In genomic region chr11:87002078-87002829, GRCm38 (mm10) we compare ENCODE assay signal across 15 mouse cellular contexts. TPM values are rescaled to one million over a fixed set of nuclear protein-coding genes. Genes with fewer than 3 reads are reported as not detected.
A peak's percentile ranks its signal among the peaks of the same experiment; 100 is the strongest.
DNase-seq lines count a peak whose midpoint lies in the region; ATAC-seq and TF ChIP-seq lines count a peak whose summit lies in the region.
"Had no signal": no experiment of that assay in that cellular context is flagged by ENCODE, and none has a peak within 500 bp of the region (broad histone marks: within the 10 kb centered on the region; RNA-seq: fewer than 3 reads in every experiment).

No protein-coding gene starts in this region.

- WGBS in heart, postnatal 0 days, result 49% methylated on average over 10 of the region's 10 CpGs
- whole genome bisulfite sequencing in lung, postnatal 0 days, result 68% methylated on average over 10 of the region's 10 CpGs
- WGBS in intestine, postnatal 0 days, result 71% methylated on average over 10 of the region's 10 CpGs

- no peak for TF ChIP-seq CTCF in heart, postnatal 0 days (IDR thresholded peaks at IDR 0.05; ENCODE audit: low read depth)
- TF ChIP-seq CTCF in lung, postnatal 0 days (IDR thresholded peaks at IDR 0.05), result no peak
- no peak for TF ChIP-seq CTCF in intestine, postnatal 0 days (IDR thresholded peaks at IDR 0.05; ENCODE audit: low read depth)

- H3K36me3 ChIP-seq in heart, postnatal 0 days (replicated peaks; ENCODE audit: control insufficient read depth, insufficient read depth, low read length), result no peaks in the 10 kb centered on the region
- no peaks in the 10 kb centered on the region for H3K36me3 ChIP-seq in lung, postnatal 0 days (ENCODE audit: insufficient read depth, low read length)
- no peaks in the 10 kb centered on the region for H3K36me3 ChIP-seq in intestine, postnatal 0 days (ENCODE audit: control insufficient read depth, insufficient read depth)
- H3K36me3 ChIP-seq in myocyte (ENCODE audit: control insufficient read depth, insufficient read depth), result no peaks in the 10 kb centered on the region
- H3K36me3 ChIP-seq: heart, embryonic 10.5 days; kidney, embryonic 15.5 days; limb, embryonic 12.5 days; midbrain, embryonic 12.5 days had no signal

- no peaks in the 10 kb centered on the region for H3K79me2 ChIP-seq in myocyte (ENCODE audit: control insufficient read depth, insufficient read depth)

- no peak overlapping the region for H3K4me2 ChIP-seq in heart, postnatal 0 days (ENCODE audit: low read depth, low read length)
- no peak overlapping the region for H3K4me2 ChIP-seq in lung, postnatal 0 days (replicated peaks; ENCODE audit: low read depth, low read length)
- no peak overlapping the region for H3K4me2 ChIP-seq in intestine, postnatal 0 days (replicated peaks; ENCODE audit: low read depth)
- peak overlapping the region; percentile 43 for H3K4me2 ChIP-seq in myocyte (ENCODE audit: low read depth)
- H3K4me2 ChIP-seq: kidney, embryonic 15.5 days; limb, embryonic 12.5 days; midbrain, embryonic 12.5 days had no signal

- H3ac ChIP-seq in myocyte (ENCODE audit: control insufficient read depth, insufficient read length), result no peak overlapping the region

- 0 out of 2 replicates have a peak, but pooled peaks cover 5% of the 10 kb centered on the region for H3K4me1 ChIP-seq in heart, postnatal 0 days (ENCODE audit: control insufficient read depth, insufficient read depth)
- H3K4me1 ChIP-seq in lung, postnatal 0 days (ENCODE audit: insufficient read depth, low read depth, low read length), result no peaks in the 10 kb centered on the region
- no peaks in the 10 kb centered on the region for H3K4me1 ChIP-seq in intestine, postnatal 0 days (replicated peaks; ENCODE audit: control insufficient read depth, insufficient read depth, low read length)

- no peak for TF ChIP-seq EP300 in heart, postnatal 0 days (IDR thresholded peaks at IDR 0.05; ENCODE audit: low read depth)
- TF ChIP-seq EP300 in lung, postnatal 0 days (IDR thresholded peaks at IDR 0.05), result no peak

- no peak overlapping the region for H3K4me3 ChIP-seq in heart, postnatal 0 days (ENCODE audit: low read depth, low read length)
- no peak overlapping the region for H3K4me3 ChIP-seq in lung, postnatal 0 days (ENCODE audit: low read depth, low read length)
- H3K4me3 ChIP-seq in intestine, postnatal 0 days (ENCODE audit: low read depth, low read length), result no peak overlapping the region
- H3K4me3 ChIP-seq in myocyte, result no peak overlapping the region
- H3K4me3 ChIP-seq: heart, embryonic 10.5 days; kidney, embryonic 15.5 days; limb, embryonic 12.5 days; midbrain, embryonic 12.5 days had no signal

- H3K9me3 ChIP-seq in heart, postnatal 0 days (replicated peaks; ENCODE audit: control insufficient read depth, low read length), result no peaks in the 10 kb centered on the region
- no peaks in the 10 kb centered on the region for H3K9me3 ChIP-seq in lung, postnatal 0 days (ENCODE audit: low read length)
- no peaks in the 10 kb centered on the region for H3K9me3 ChIP-seq in intestine, postnatal 0 days (ENCODE audit: control insufficient read depth)
- H3K9me3 ChIP-seq: heart, embryonic 10.5 days; kidney, embryonic 15.5 days; limb, embryonic 12.5 days; midbrain, embryonic 12.5 days had no signal

- ATAC-seq in heart, postnatal 0 days (ENCODE audit: insufficient read depth, low read depth), result no peak
- peak; percentile 64 for ATAC-seq in lung, postnatal 0 days
- ATAC-seq in intestine, postnatal 0 days, result peak; percentile 54; the same call in 1 of the 2 replicates
- ATAC-seq: forebrain, postnatal 0 days; liver, postnatal 0 days had no signal

- 0 out of 2 replicates have a peak overlapping the region, but pooled peaks have one; percentile 22 for H3K27ac ChIP-seq in heart, postnatal 0 days (ENCODE audit: low read depth)
- peak overlapping the region; percentile 39; the same call in 1 of the 2 replicates for H3K27ac ChIP-seq in lung, postnatal 0 days (ENCODE audit: low read length)
- H3K27ac ChIP-seq in intestine, postnatal 0 days (ENCODE audit: low read depth, low read length), result no peak overlapping the region
- H3K27ac ChIP-seq: heart, embryonic 10.5 days; kidney, embryonic 15.5 days; limb, embryonic 12.5 days; midbrain, embryonic 12.5 days had no signal

- no peak for DNase-seq in heart, postnatal 0 days (ENCODE audit: low spot score)
- DNase-seq in heart, adult 8-10 months (ENCODE audit: low spot score), result no peak
- peak; percentile 41 for DNase-seq in lung, postnatal 0 days (ENCODE audit: low spot score)
- DNase-seq in lung, postnatal 25 days (ENCODE audit: low spot score), result no peak
- no peak for DNase-seq in cerebellum, postnatal 36 days
- DNase-seq: cerebellum, adult 8-10 months; forebrain, postnatal 0 days; liver, postnatal 0 days; right cerebral cortex, postnatal 4 days had no signal

- no peak for TF ChIP-seq POLR2A in myocyte (IDR thresholded peaks at IDR 0.05; ENCODE audit: insufficient read length, low read depth)

- no peak overlapping the region for H3K9ac ChIP-seq in heart, postnatal 0 days (replicated peaks; ENCODE audit: low read depth, low read length)
- H3K9ac ChIP-seq in lung, postnatal 0 days (replicated peaks; ENCODE audit: low read depth), result no peak overlapping the region
- no peak overlapping the region for H3K9ac ChIP-seq in intestine, postnatal 0 days (ENCODE audit: low read depth, low read length)
- H3K9ac ChIP-seq: forebrain, postnatal 0 days; kidney, embryonic 15.5 days; limb, embryonic 12.5 days; liver, postnatal 0 days; midbrain, embryonic 12.5 days had no signal

- no peaks in the 10 kb centered on the region for H3K27me3 ChIP-seq in heart, postnatal 0 days (ENCODE audit: control insufficient read depth, insufficient read depth, low read length)
- H3K27me3 ChIP-seq in lung, postnatal 0 days (replicated peaks; ENCODE audit: insufficient read depth, low read length), result no peaks in the 10 kb centered on the region
- no peaks in the 10 kb centered on the region for H3K27me3 ChIP-seq in intestine, postnatal 0 days (replicated peaks; ENCODE audit: control insufficient read depth, insufficient read depth, low read length)
- H3K27me3 ChIP-seq in myocyte (ENCODE audit: control insufficient read depth, insufficient read depth, insufficient read length), result no peaks in the 10 kb centered on the region
- H3K27me3 ChIP-seq: kidney, embryonic 15.5 days; limb, embryonic 12.5 days; midbrain, embryonic 12.5 days had no signal

TF ChIP-seq in myocyte, 11 proteins besides CTCF, POLR2A, EP300 and RAD21:
- TF ChIP-seq USF1 (IDR thresholded peaks at IDR 0.05; ENCODE audit: low read depth), result no peak
- TF ChIP-seq SRF (IDR thresholded peaks at IDR 0.05; ENCODE audit: control insufficient read depth, insufficient read length, low read depth), result no peak
- no peak for TF ChIP-seq CEBPB (IDR thresholded peaks at IDR 0.05; ENCODE audit: insufficient read depth, poor library complexity, severe bottlenecking)
- TF ChIP-seq MYOG (IDR thresholded peaks at IDR 0.05; ENCODE audit: control insufficient read depth in 1 of 3, insufficient read depth in 1 of 3, insufficient read length in 2 of 3, low read depth in 2 of 3), result peak in 2 of 3 experiments; percentile 22 to 69
- TF ChIP-seq TCF3 (IDR thresholded peaks at IDR 0.05; ENCODE audit: insufficient read length, low read depth), result no peak
- TF ChIP-seq REST (IDR thresholded peaks at IDR 0.05; ENCODE audit: insufficient read depth, insufficient read length), result no peak
- no peak for TF ChIP-seq POLR2AphosphoS2 (IDR thresholded peaks at IDR 0.05; ENCODE audit: insufficient read length, low read depth)
- peak in 2 of 3 experiments; percentile 27 to 37 for TF ChIP-seq MYOD1 (IDR thresholded peaks at IDR 0.05; ENCODE audit: control insufficient read depth in 1 of 3, insufficient read length in 2 of 3, low read depth in 2 of 3)
- peak; percentile 27 for TF ChIP-seq TCF12 (IDR thresholded peaks at IDR 0.05; ENCODE audit: insufficient read depth, poor library complexity, severe bottlenecking)
- no peak for TF ChIP-seq E2F4 (IDR thresholded peaks at IDR 0.05; ENCODE audit: insufficient read depth)
- TF ChIP-seq MAX (IDR thresholded peaks at IDR 0.05; ENCODE audit: low read depth), result no peak

RNA-seq across cellular contexts. Expression of gene Ypel2, which starts 8.7 kb away (rescaled TPM):
- 16.3 and 18.4 TPM in 2 replicates for total RNA-seq in heart, postnatal 0 days (2014; rRNA removed; ENCODE audit: low replicate concordance)
- polyA plus RNA-seq in heart, postnatal 0 days (2015; fragmentation: Nextera tagmentation; extraction: Ambion mirVana), result 16.1 and 17.8 TPM in 2 replicates
- total RNA-seq in heart, adult 8-10 months (2022), result 10 to 100 TPM in 2 of 4 experiments, 1 to 10 TPM in 2; 8.2 to 15.7 (median 11.9) TPM
- polyA plus RNA-seq in lung, postnatal 0 days (2015; fragmentation: Nextera tagmentation; extraction: Ambion mirVana), result 8.5 and 9.5 TPM in 2 replicates
- polyA plus RNA-seq in intestine, postnatal 0 days (2015; fragmentation: Nextera tagmentation; extraction: Ambion mirVana), result 4.6 and 5.9 TPM in 2 replicates
- 1.5 TPM for polyA plus RNA-seq in myocyte (2012; fragmentation: generic; extraction: Trizol)
